Mouse (Mus musculus) lung, postnatal 0 days (tissue): Measurements from ENCODE around the gene Btg2. TPM values are rescaled to one million over a fixed set of nuclear protein-coding genes. Genes with fewer than 3 reads are reported as not detected.

Experiments used
- ATAC-seq: fragments of 200-750 bp; cut with Nextera tagmentation; 2 replicates; pipeline ENCODE4 v1.8.0; 2017; ENCODE audit warnings: moderate library complexity
- DNase-seq: peaks from one replicate; pipeline ENCODE4 v3.0.0-alpha.2; 2016; ENCODE audit warnings: low spot score
- H3K27ac ChIP-seq: fragments of 300-500 bp; sonication (generic); 2 replicates; pipeline ENCODE4 v1.5.1; 2014; ENCODE audit warnings: antibody characterized with exemption, mild to moderate bottlenecking, low read length, mixed read lengths
- H3K27me3 ChIP-seq: fragments of 300-500 bp; sonication (generic); replicated peaks from 2 replicates; pipeline ENCODE4 v1.6.1; 2014; ENCODE audit warnings: low read length, mixed read lengths; ENCODE audit not compliant: insufficient read depth
- H3K36me3 ChIP-seq: fragments of 300-500 bp; sonication (generic); 2 replicates; pipeline ENCODE4 v1.6.1; 2014; ENCODE audit warnings: low read length, mixed read lengths; ENCODE audit not compliant: insufficient read depth
- H3K4me1 ChIP-seq: fragments of 300-500 bp; sonication (generic); 2 replicates; pipeline ENCODE4 v1.6.1; 2014; ENCODE audit warnings: antibody characterized with exemption, low read depth, low read length, mixed read lengths; ENCODE audit not compliant: insufficient read depth
- H3K4me2 ChIP-seq: fragments of 300-500 bp; sonication (generic); replicated peaks from 2 replicates; pipeline ENCODE4 v1.6.1; 2014; ENCODE audit warnings: low read depth, mild to moderate bottlenecking, low read length, moderate library complexity, mixed read lengths
- H3K4me3 ChIP-seq: fragments of 300-500 bp; sonication (generic); 2 replicates; pipeline ENCODE4 v1.5.1; 2014; ENCODE audit warnings: low read depth, low read length
- H3K9ac ChIP-seq: fragments of 300-500 bp; sonication (generic); replicated peaks from 2 replicates; pipeline ENCODE4 v1.6.1; 2014; ENCODE audit warnings: low read depth, mild to moderate bottlenecking
- H3K9me3 ChIP-seq: fragments of 300-500 bp; sonication (generic); 2 replicates; pipeline ENCODE4 v1.6.1; 2016; ENCODE audit warnings: low read length, mixed read lengths
- CTCF ChIP-seq: IDR thresholded peaks from 2 replicates; pipeline ENCODE4 v1.5.1; 2016; ENCODE audit warnings: antibody characterized with exemption, mild to moderate bottlenecking
- EP300 ChIP-seq: IDR thresholded peaks from 2 replicates; pipeline ENCODE4 v1.6.1; 2016; ENCODE audit warnings: antibody characterized with exemption, mild to moderate bottlenecking, control low read depth
- WGBS: fragments of 180-500 bp; shearing (Covaris S2); extraction: QIAGEN DNeasy Blood & Tissue Kit; methylation state at CpG from one replicate; pipeline ENCODE4 v1.1.7; 2014; 5-methylcytosine and 5-hydroxymethylcytosine counted together
- polyA plus RNA-seq: library from polyadenylated mRNA; unstranded; fragments of >200 nt; fragmentation: Nextera tagmentation; extraction: Ambion mirVana; gene quantifications from 2 replicates; pipeline ENCODE4 v1.2.1, GENCODE M21; 2015

Gene Btg2
- polyA plus RNA-seq, 1 experiment from 2014 or later = 184 TPM

DNA sequence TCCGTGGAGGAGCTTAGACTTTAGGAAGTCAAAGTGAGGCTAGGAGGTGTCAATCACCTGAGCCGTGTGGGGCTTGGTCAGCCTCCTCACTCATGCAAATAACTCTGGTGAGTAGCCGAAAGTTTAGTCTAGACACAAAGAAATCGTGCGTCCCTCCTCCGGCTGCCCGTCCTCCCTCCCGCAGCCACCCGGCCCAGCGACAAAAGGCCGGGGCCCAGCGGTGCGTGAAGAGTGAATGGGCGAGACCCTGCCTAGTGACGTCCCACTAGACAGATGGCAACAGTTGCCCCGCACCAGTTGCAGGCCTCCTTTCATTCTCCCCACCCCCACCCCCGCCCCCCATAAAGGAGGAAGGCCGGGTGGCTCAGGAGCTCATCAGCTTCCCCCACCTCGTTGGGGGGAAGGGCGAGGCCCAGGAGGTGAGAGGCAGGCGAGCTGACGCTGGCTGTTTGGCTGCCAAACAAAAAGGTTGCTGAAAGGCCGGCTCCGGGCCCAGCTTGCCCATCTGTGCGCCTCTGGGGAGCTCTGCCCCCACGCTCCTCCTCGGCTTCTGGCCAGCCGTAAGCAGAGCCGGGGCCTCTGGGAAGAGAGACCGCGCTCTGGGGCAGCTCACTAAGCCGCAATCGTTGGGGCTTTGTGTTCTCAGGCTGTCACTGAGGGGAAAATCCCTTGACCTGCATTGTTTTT lies 15.7 kb downstream of the Btg2 start:
- no peaks in the 10 kb centered on the region for H3K36me3 ChIP-seq
- H3K27ac ChIP-seq = peak overlapping the region; percentile 95
- H3K4me2 ChIP-seq = peak overlapping the region; percentile 43
- no peaks in the 10 kb centered on the region for H3K9me3 ChIP-seq
- DNase-seq (peak; percentile 70), ATAC-seq (peak; percentile 0; the same call in 1 of the 2 replicates)
- peak overlapping the region; percentile 50 for H3K9ac ChIP-seq
- TF ChIP-seq CTCF = no peak
- no peak for TF ChIP-seq EP300
- WGBS = under 1% methylated on average over 31 of the region's 33 CpGs
- peaks cover 69% of the 10 kb centered on the region for H3K4me1 ChIP-seq
- no peaks in the 10 kb centered on the region for H3K27me3 ChIP-seq
- H3K4me3 ChIP-seq = 0 out of 2 replicates have a peak overlapping the region, but pooled peaks have one; percentile 0

DNA sequence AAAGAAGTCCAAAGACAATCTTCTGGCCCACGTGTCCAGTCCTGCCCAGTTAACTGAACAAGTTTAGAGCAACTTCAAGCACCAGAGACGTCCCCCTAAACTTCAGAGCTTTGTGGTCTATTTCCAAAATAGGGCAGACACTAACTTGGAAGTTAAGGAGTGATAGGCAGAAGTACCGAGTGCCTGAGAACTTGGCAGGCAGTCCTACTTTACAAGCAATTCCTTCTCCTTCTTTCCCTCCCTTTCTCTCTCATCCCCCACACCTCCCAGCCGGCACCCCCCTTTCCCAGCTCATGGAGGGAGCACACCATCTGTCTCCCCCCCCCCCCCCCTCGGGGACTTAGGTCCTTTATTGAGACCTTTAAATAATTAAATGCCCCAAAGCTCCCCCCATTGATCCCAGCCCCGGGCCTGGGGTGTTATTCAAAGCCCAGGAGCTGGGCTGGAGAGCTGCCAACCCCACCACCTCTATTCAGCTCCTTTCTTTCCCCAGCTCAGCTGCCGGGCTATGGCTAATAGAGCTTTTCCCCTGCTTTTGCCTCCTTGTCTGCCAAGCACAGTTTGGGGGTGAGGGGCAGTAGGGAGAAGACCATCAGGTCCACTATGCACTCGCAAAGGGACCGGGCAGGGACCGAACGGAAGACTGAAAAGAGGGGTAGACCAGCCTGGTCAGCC lies 16.4 kb downstream of the Btg2 start:
- Histone ChIP-seq H3K27me3 (no peaks in the 10 kb centered on the region), H3K4me3 (no peak overlapping the region), H3K4me1 (peaks cover 66% of the 10 kb centered on the region), H3K9me3 (no peaks in the 10 kb centered on the region), H3K36me3 (no peaks in the 10 kb centered on the region), H3K4me2 (peak overlapping the region; percentile 43), H3K9ac (peak overlapping the region; percentile 50), H3K27ac (peak overlapping the region; percentile 95)
- no peak for TF ChIP-seq EP300
- no peak for TF ChIP-seq CTCF
- no peak for DNase-seq
- WGBS = 10% methylated on average over 11 of the region's 11 CpGs
- ATAC-seq = no peak

DNA sequence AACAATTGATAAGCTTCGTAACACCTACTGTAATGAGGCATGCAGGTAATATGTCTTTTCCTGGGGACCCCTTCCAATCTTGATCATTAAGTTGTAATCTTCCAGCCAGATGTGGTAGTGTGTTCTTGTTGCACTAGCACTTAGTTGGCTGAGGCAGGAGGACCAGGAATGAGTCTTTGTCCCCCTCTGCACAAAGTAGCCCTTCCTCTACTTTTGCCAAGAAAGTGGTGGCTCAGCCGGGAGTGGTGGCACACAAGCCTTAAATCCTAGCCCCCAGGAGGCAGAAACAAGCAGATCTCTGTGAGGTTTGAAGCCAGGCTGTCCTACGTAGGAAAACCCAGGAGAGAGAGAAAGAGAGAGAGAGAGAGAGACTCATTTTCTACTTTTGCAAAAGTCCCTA lies 17.0 kb downstream of the Btg2 start:
- TF ChIP-seq EP300 = no peak
- no peak for TF ChIP-seq CTCF
- no peak overlapping the region for H3K4me2 ChIP-seq
- no peaks in the 10 kb centered on the region for H3K27me3 ChIP-seq
- no peak overlapping the region for H3K4me3 ChIP-seq
- H3K4me1 ChIP-seq = peaks cover 65% of the 10 kb centered on the region
- H3K9me3 ChIP-seq = no peaks in the 10 kb centered on the region
- DNase-seq (no peak), ATAC-seq (no peak)
- peak overlapping the region; percentile 95 for H3K27ac ChIP-seq
- no peak overlapping the region for H3K9ac ChIP-seq
- 60% methylated on average over 3 of the region's 3 CpGs for WGBS
- no peaks in the 10 kb centered on the region for H3K36me3 ChIP-seq

GRCm38 (mm10) chr1:134060849-134061569 lies 17.9 kb downstream of the Btg2 start:
- peak; percentile 98 for DNase-seq
- WGBS = 2% methylated on average over 31 of the region's 31 CpGs
- H3K9ac ChIP-seq = peak overlapping the region; percentile 53
- peak overlapping the region; percentile 23 for H3K4me3 ChIP-seq
- H3K4me1 ChIP-seq = peaks cover 63% of the 10 kb centered on the region
- peak overlapping the region; percentile 95 for H3K27ac ChIP-seq
- peak overlapping the region; percentile 62 for H3K4me2 ChIP-seq
- H3K9me3 ChIP-seq = no peaks in the 10 kb centered on the region
- no peaks in the 10 kb centered on the region for H3K36me3 ChIP-seq
- ATAC-seq = peak; percentile 88
- no peaks in the 10 kb centered on the region for H3K27me3 ChIP-seq
- TF ChIP-seq CTCF (peak; percentile 64), EP300 (peak; percentile 67; the same call in 1 of the 2 replicates)

GRCm38 (mm10) chr1:134059739-134060695 lies 18.9 kb downstream of the Btg2 start:
- peaks cover 60% of the 10 kb centered on the region for H3K4me1 ChIP-seq

More at GRCm38 (mm10) chr1:134059739-134060695, 18.9 kb downstream of the Btg2 start:
- Histone ChIP-seq H3K36me3 (no peaks in the 10 kb centered on the region), H3K27ac (peak overlapping the region; percentile 95), H3K4me3 (peak overlapping the region; percentile 23), H3K9me3 (no peaks in the 10 kb centered on the region), H3K4me2 (peak overlapping the region; percentile 62), H3K27me3 (no peaks in the 10 kb centered on the region), H3K9ac (0 out of 2 replicates have a peak overlapping the region, but pooled peaks have one; percentile 23)
- 50% methylated on average over 16 of the region's 16 CpGs for WGBS
- ATAC-seq = no peak
- DNase-seq = peak; percentile 68
- TF ChIP-seq EP300 (no peak), CTCF (peak; percentile 74)
